Mouse (Mus musculus) thymus, adult 2 months (tissue): ENCODE results near the gene Nop56.

ENCODE experiments used
- CTCF ChIP-seq: fragments of 200-500 bp; IDR thresholded peaks from 2 replicates; pipeline ENCODE4 v1.5.1; 2012; ENCODE audit warnings: mild to moderate bottlenecking, control low read depth, low read length, moderate library complexity, borderline replicate concordance; ENCODE audit not compliant: control insufficient read depth, poor library complexity, insufficient read depth; ENCODE audit errors: extremely low read depth
- POLR2A ChIP-seq: fragments of 200-500 bp; IDR thresholded peaks from 2 replicates; pipeline ENCODE4 v1.6.1; 2012; ENCODE audit warnings: mild to moderate bottlenecking, low read length, control low read depth, moderate library complexity; ENCODE audit not compliant: control insufficient read depth, poor library complexity, insufficient read depth; ENCODE audit errors: extremely low read depth

- TF ChIP-seq CTCF (no peak), POLR2A (no peak)
Observed at GRCm38 (mm10) chr2:130289086-130289485, 14.9 kb downstream of the Nop56 start.
